Mouse (Mus musculus) liver, embryonic 16.5 days (tissue): ENCODE measurements around the gene Zfp13. TPM values are rescaled to one million over a fixed set of nuclear protein-coding genes. Genes with fewer than 3 reads are reported as not detected.
"Not testable (repeated sequence)": the region's sequence is repeated elsewhere in the genome, so short reads cannot be mapped to it uniquely, and the experiment has no call there.

ENCODE experiments used
- ATAC-seq: fragments of 200-750 bp; cut with Nextera tagmentation; 2 replicates; pipeline ENCODE4 v1.8.0; 2017; ENCODE audit warnings: low read depth, mild to moderate bottlenecking, moderate number of reproducible peaks, moderate library complexity
- H3K27ac ChIP-seq: fragments of 300-500 bp; sonication (generic); 2 replicates; pipeline ENCODE4 v1.5.1; 2014; ENCODE audit warnings: mild to moderate bottlenecking, low read length
- H3K27me3 ChIP-seq: fragments of 300-500 bp; sonication (generic); 2 replicates; pipeline ENCODE4 v1.6.1; 2014; ENCODE audit warnings: low read depth, low read length, mixed read lengths; ENCODE audit not compliant: control insufficient read depth, insufficient read depth
- H3K36me3 ChIP-seq: fragments of 300-500 bp; sonication (generic); 2 replicates; pipeline ENCODE4 v1.6.1; 2014; ENCODE audit warnings: mild to moderate bottlenecking; ENCODE audit not compliant: control insufficient read depth, insufficient read depth
- H3K4me1 ChIP-seq: fragments of 300-500 bp; sonication (generic); 2 replicates; pipeline ENCODE4 v1.6.1; 2014; ENCODE audit warnings: low read depth, low read length, mixed read lengths; ENCODE audit not compliant: control insufficient read depth
- H3K4me2 ChIP-seq: fragments of 300-500 bp; sonication (generic); 2 replicates; pipeline ENCODE4 v1.6.1; 2014; ENCODE audit warnings: low read depth, low read length, mixed read lengths
- H3K4me3 ChIP-seq: fragments of 300-500 bp; sonication (generic); 2 replicates; pipeline ENCODE4 v1.5.1; 2014; ENCODE audit warnings: low read depth, mild to moderate bottlenecking, low read length
- H3K9ac ChIP-seq: fragments of 300-500 bp; sonication (generic); 2 replicates; pipeline ENCODE4 v1.6.1; 2014; ENCODE audit warnings: low read depth, low read length
- H3K9me3 ChIP-seq: fragments of 300-500 bp; sonication (generic); replicated peaks from 2 replicates; pipeline ENCODE4 v1.6.1; 2016; ENCODE audit warnings: low read length; ENCODE audit not compliant: control insufficient read depth
- WGBS: fragments of 180-500 bp; shearing (Covaris S2); extraction: QIAGEN DNeasy Blood & Tissue Kit; methylation state at CpG from one replicate; pipeline ENCODE4 v1.1.7; 2014; ENCODE audit not compliant: insufficient replicate concordance; 5-methylcytosine and 5-hydroxymethylcytosine counted together
- polyA plus RNA-seq: library from polyadenylated mRNA; unstranded; fragments of >200 nt; fragmentation: Nextera tagmentation; extraction: Ambion mirVana; gene quantifications from 2 replicates; pipeline ENCODE4 v1.2.1, GENCODE M21; 2015

The Zfp13 gene
- polyA plus RNA-seq, 1 experiment from 2014 or later, result 1.6 TPM

- Histone ChIP-seq H3K9me3 (no peaks in the 10 kb centered on the region), H3K4me3 (peak overlapping the region; percentile 62), H3K27ac (peak overlapping the region; percentile 89), H3K4me2 (peak overlapping the region; percentile 80), H3K9ac (peak overlapping the region; percentile 69), H3K27me3 (no peaks in the 10 kb centered on the region), H3K4me1 (peaks cover 9% of the 10 kb centered on the region), H3K36me3 (no peaks in the 10 kb centered on the region)
- ATAC-seq, result no peak
- WGBS, result 14% methylated on average over 7 of the region's 7 CpGs
Measured at GRCm38 (mm10) chr17:23599605-23600063, 347 bp upstream of the Zfp13 start.

GRCm38 (mm10) chr17:23595139-23595538, 4.1 kb downstream of the Zfp13 start:
- H3K4me2 ChIP-seq, result not testable (repeated sequence)
- peaks cover 18% of the 10 kb centered on the region for H3K4me1 ChIP-seq
- 55% methylated on average over 4 of the region's 4 CpGs for WGBS

GRCm38 (mm10) chr17:23592926-23593300, 6.4 kb downstream of the Zfp13 start:
- Histone ChIP-seq H3K4me3 (peak overlapping the region; percentile 66), H3K27ac (no peak overlapping the region), H3K9ac (peak overlapping the region; percentile 50), H3K4me1 (peaks cover 9% of the 10 kb centered on the region), H3K27me3 (no peaks in the 10 kb centered on the region), H3K9me3 (no peaks in the 10 kb centered on the region), H3K4me2 (peak overlapping the region; percentile 91), H3K36me3 (no peaks in the 10 kb centered on the region)
- 8% methylated on average over 13 of the region's 13 CpGs for WGBS
- peak; percentile 49 for ATAC-seq

More at GRCm38 (mm10) chr17:23595139-23595538, 4.1 kb downstream of the Zfp13 start:
- not testable (repeated sequence) for H3K36me3 ChIP-seq, H3K9ac ChIP-seq, H3K4me3 ChIP-seq, ATAC-seq, H3K9me3 ChIP-seq, H3K27me3 ChIP-seq, H3K27ac ChIP-seq

GRCm38 (mm10) chr17:23592208-23592925, 6.9 kb downstream of the Zfp13 start:
- H3K4me1 ChIP-seq, result peaks cover 9% of the 10 kb centered on the region
- 0 out of 2 replicates have a peak overlapping the region, but pooled peaks have one; percentile 25 for H3K27ac ChIP-seq
- no peaks in the 10 kb centered on the region for H3K9me3 ChIP-seq
- peak; percentile 100 for ATAC-seq
- WGBS, result 8% methylated on average over 34 of the region's 34 CpGs
- H3K36me3 ChIP-seq, result no peaks in the 10 kb centered on the region
- H3K27me3 ChIP-seq, result no peaks in the 10 kb centered on the region
- H3K4me3 ChIP-seq, result peak overlapping the region; percentile 66
- peak overlapping the region; percentile 91 for H3K4me2 ChIP-seq
- peak overlapping the region; percentile 50 for H3K9ac ChIP-seq

GRCm38 (mm10) chr17:23587253-23587652, 12.0 kb downstream of the Zfp13 start:
- Histone ChIP-seq H3K27me3 (peaks cover 12% of the 10 kb centered on the region; the same call in 1 of the 2 replicates), H3K4me2 (no peak overlapping the region), H3K9me3 (no peaks in the 10 kb centered on the region), H3K36me3 (no peaks in the 10 kb centered on the region), H3K4me3 (no peak overlapping the region), H3K4me1 (peaks cover 2% of the 10 kb centered on the region), H3K27ac (no peak overlapping the region), H3K9ac (no peak overlapping the region)
- no peak for ATAC-seq
- WGBS, result 52% methylated on average over 2 of the region's 2 CpGs

- H3K4me2 ChIP-seq, result peak overlapping the region; percentile 54
- H3K9me3 ChIP-seq, result no peaks in the 10 kb centered on the region
- no peaks in the 10 kb centered on the region for H3K36me3 ChIP-seq
- H3K4me1 ChIP-seq, result no peaks in the 10 kb centered on the region
- H3K9ac ChIP-seq, result peak overlapping the region; percentile 50
- under 1% methylated on average over 22 of the region's 22 CpGs for WGBS
- H3K27me3 ChIP-seq, result peaks cover 12% of the 10 kb centered on the region; the same call in 1 of the 2 replicates
- H3K4me3 ChIP-seq, result peak overlapping the region; percentile 60
- H3K27ac ChIP-seq, result no peak overlapping the region
- ATAC-seq, result peak; percentile 47
Measured at GRCm38 (mm10) chr17:23585721-23586491, 13.4 kb downstream of the Zfp13 start.

GRCm38 (mm10) chr17:23584786-23585185, 14.5 kb downstream of the Zfp13 start:
- Histone ChIP-seq H3K4me2 (no peak overlapping the region; the same call in 1 of the 2 replicates), H3K27me3 (peaks cover 12% of the 10 kb centered on the region; the same call in 1 of the 2 replicates), H3K9me3 (no peaks in the 10 kb centered on the region), H3K27ac (no peak overlapping the region), H3K4me1 (no peaks in the 10 kb centered on the region), H3K4me3 (no peak overlapping the region), H3K36me3 (no peaks in the 10 kb centered on the region), H3K9ac (no peak overlapping the region)
- WGBS, result 49% methylated on average over 8 of the region's 8 CpGs
- no peak for ATAC-seq

- Histone ChIP-seq H3K36me3 (no peaks in the 10 kb centered on the region), H3K4me1 (no peaks in the 10 kb centered on the region), H3K27ac (no peak overlapping the region), H3K27me3 (no peaks in the 10 kb centered on the region), H3K9me3 (no peaks in the 10 kb centered on the region), H3K4me3 (no peak overlapping the region), H3K4me2 (no peak overlapping the region), H3K9ac (no peak overlapping the region)
- ATAC-seq, result no peak
- 82% methylated on average over 38 of the region's 38 CpGs for WGBS
Measured at GRCm38 (mm10) chr17:23575951-23576552, 23.2 kb downstream of the Zfp13 start.
